Mouse (Mus musculus) midbrain, embryonic 15.5 days (tissue): ENCODE measurements around the gene Wdr72. TPM values are rescaled to one million over a fixed set of nuclear protein-coding genes. Genes with fewer than 3 reads are reported as not detected.
A peak's percentile ranks its signal among the peaks of the same experiment; 100 is the strongest.

Source experiments
- ATAC-seq: fragments of 200-750 bp; cut with Nextera tagmentation; replicated peaks from 2 replicates; pipeline ENCODE4 v1.8.0; 2017; ENCODE audit warnings: moderate TSS enrichment
- H3K27ac ChIP-seq: fragments of 300-500 bp; sonication (generic); 2 replicates; pipeline ENCODE4 v1.5.1; 2015; ENCODE audit warnings: mild to moderate bottlenecking, inconsistent platforms
- H3K27me3 ChIP-seq: fragments of 300-500 bp; sonication (generic); replicated peaks from 2 replicates; pipeline ENCODE4 v1.6.1; 2015; ENCODE audit warnings: inconsistent platforms
- H3K36me3 ChIP-seq: fragments of 300-500 bp; sonication (generic); replicated peaks from 2 replicates; pipeline ENCODE4 v1.6.1; 2015; ENCODE audit warnings: inconsistent platforms
- H3K4me1 ChIP-seq: fragments of 300-500 bp; sonication (generic); 2 replicates; pipeline ENCODE4 v1.6.1; 2015; ENCODE audit warnings: inconsistent platforms
- H3K4me2 ChIP-seq: fragments of 300-500 bp; sonication (generic); 2 replicates; pipeline ENCODE4 v1.6.1; 2015; ENCODE audit warnings: inconsistent platforms, mild to moderate bottlenecking, moderate library complexity
- H3K4me3 ChIP-seq: fragments of 300-500 bp; sonication (generic); 2 replicates; pipeline ENCODE4 v1.5.1; 2015; ENCODE audit warnings: mild to moderate bottlenecking, inconsistent platforms
- H3K9ac ChIP-seq: fragments of 300-500 bp; sonication (generic); 2 replicates; pipeline ENCODE4 v1.6.1; 2015; ENCODE audit warnings: mild to moderate bottlenecking, inconsistent platforms
- H3K9me3 ChIP-seq: fragments of 300-500 bp; sonication (generic); 2 replicates; pipeline ENCODE4 v1.6.1; 2016; ENCODE audit warnings: inconsistent platforms
- WGBS: fragments of 180-500 bp; shearing (Covaris S2); methylation state at CpG from one replicate; pipeline ENCODE4 v1.1.7; 2015; ENCODE audit warnings: mixed read lengths; 5-methylcytosine and 5-hydroxymethylcytosine counted together
- polyA plus RNA-seq: library from polyadenylated mRNA; unstranded; fragments of >200 nt; fragmentation: Nextera tagmentation; extraction: Ambion mirVana; gene quantifications from 2 replicates; pipeline ENCODE4 v1.2.1, GENCODE M21; 2015

Gene Wdr72
- polyA plus RNA-seq, 1 experiment from 2014 or later, result 0.35 TPM

GRCm38 (mm10) chr9:74142705-74143104, 32.5 kb downstream of the Wdr72 start:
- Histone ChIP-seq H3K4me1 (no peaks in the 10 kb centered on the region), H3K9me3 (no peaks in the 10 kb centered on the region), H3K4me2 (no peak overlapping the region), H3K27ac (no peak overlapping the region), H3K36me3 (no peaks in the 10 kb centered on the region), H3K4me3 (no peak overlapping the region), H3K9ac (no peak overlapping the region), H3K27me3 (no peaks in the 10 kb centered on the region)
- 33% methylated on average over 2 of the region's 2 CpGs for WGBS
- no peak for ATAC-seq

- Histone ChIP-seq H3K27ac (no peak overlapping the region), H3K4me1 (0 out of 2 replicates have a peak, but pooled peaks cover 8% of the 10 kb centered on the region), H3K4me2 (no peak overlapping the region), H3K36me3 (no peaks in the 10 kb centered on the region), H3K27me3 (no peaks in the 10 kb centered on the region), H3K9ac (no peak overlapping the region), H3K9me3 (no peaks in the 10 kb centered on the region), H3K4me3 (no peak overlapping the region)
- 96% methylated on average over 4 of the region's 4 CpGs for WGBS
- ATAC-seq, result no peak
Observed at GRCm38 (mm10) chr9:74145203-74145602, 35.0 kb downstream of the Wdr72 start.

GRCm38 (mm10) chr9:74148306-74148705, 38.1 kb downstream of the Wdr72 start:
- ATAC-seq, result no peak
- Histone ChIP-seq H3K27ac (no peak overlapping the region), H3K27me3 (no peaks in the 10 kb centered on the region), H3K4me3 (no peak overlapping the region), H3K36me3 (no peaks in the 10 kb centered on the region), H3K9me3 (no peaks in the 10 kb centered on the region), H3K4me2 (no peak overlapping the region), H3K4me1 (0 out of 2 replicates have a peak, but pooled peaks cover 8% of the 10 kb centered on the region), H3K9ac (no peak overlapping the region)
- 16% methylated on average over 8 of the region's 8 CpGs for WGBS

- 47% methylated on average over 11 of the region's 11 CpGs for WGBS
- Histone ChIP-seq H3K4me2 (no peak overlapping the region), H3K36me3 (no peaks in the 10 kb centered on the region), H3K9me3 (no peaks in the 10 kb centered on the region), H3K4me3 (no peak overlapping the region), H3K27ac (no peak overlapping the region), H3K27me3 (no peaks in the 10 kb centered on the region), H3K4me1 (no peaks in the 10 kb centered on the region), H3K9ac (no peak overlapping the region)
- ATAC-seq, result no peak
Observed at GRCm38 (mm10) chr9:74160361-74160933, 50.3 kb downstream of the Wdr72 start.

- no peaks in the 10 kb centered on the region for H3K27me3 ChIP-seq
- H3K36me3 ChIP-seq, result no peaks in the 10 kb centered on the region
- ATAC-seq, result no peak
- H3K9me3 ChIP-seq, result no peaks in the 10 kb centered on the region
- H3K4me1 ChIP-seq, result 0 out of 2 replicates have a peak, but pooled peaks cover 4% of the 10 kb centered on the region
- WGBS, result 86% methylated on average over 2 of the region's 2 CpGs
- no peak overlapping the region for H3K4me2 ChIP-seq
- H3K4me3 ChIP-seq, result no peak overlapping the region
- H3K9ac ChIP-seq, result no peak overlapping the region
- no peak overlapping the region for H3K27ac ChIP-seq
Observed at GRCm38 (mm10) chr9:74165697-74166096, 55.5 kb downstream of the Wdr72 start.

- peak; percentile 58; the same call in 1 of the 2 replicates for ATAC-seq
Observed at GRCm38 (mm10) chr9:74169904-74170303, 59.7 kb downstream of the Wdr72 start.

GRCm38 (mm10) chr9:74186748-74187400, 76.7 kb downstream of the Wdr72 start:
- H3K4me2 ChIP-seq, result peak overlapping the region; percentile 44
- peaks cover 30% of the 10 kb centered on the region for H3K27me3 ChIP-seq
- H3K27ac ChIP-seq, result no peak overlapping the region; the same call in 1 of the 2 replicates
- no peaks in the 10 kb centered on the region for H3K36me3 ChIP-seq
- H3K9me3 ChIP-seq, result no peaks in the 10 kb centered on the region
- H3K9ac ChIP-seq, result no peak overlapping the region
- peaks cover 14% of the 10 kb centered on the region for H3K4me1 ChIP-seq
- WGBS, result 3% methylated on average over 16 of the region's 16 CpGs
- peak overlapping the region; percentile 13; the same call in 1 of the 2 replicates for H3K4me3 ChIP-seq
- ATAC-seq, result peak; percentile 90

More at GRCm38 (mm10) chr9:74169904-74170303, 59.7 kb downstream of the Wdr72 start:
- no peaks in the 10 kb centered on the region for H3K36me3 ChIP-seq
- H3K4me2 ChIP-seq, result no peak overlapping the region
- H3K9ac ChIP-seq, result no peak overlapping the region
- WGBS, result 50% methylated on average over 6 of the region's 6 CpGs
- no peaks in the 10 kb centered on the region for H3K9me3 ChIP-seq
- H3K4me1 ChIP-seq, result 0 out of 2 replicates have a peak, but pooled peaks cover 4% of the 10 kb centered on the region
- H3K4me3 ChIP-seq, result no peak overlapping the region
- no peak overlapping the region for H3K27ac ChIP-seq
- H3K27me3 ChIP-seq, result no peaks in the 10 kb centered on the region

GRCm38 (mm10) chr9:74187401-74188029, 77.4 kb downstream of the Wdr72 start:
- Histone ChIP-seq H3K36me3 (no peaks in the 10 kb centered on the region), H3K27ac (no peak overlapping the region; the same call in 1 of the 2 replicates), H3K4me1 (peaks cover 14% of the 10 kb centered on the region), H3K9ac (no peak overlapping the region), H3K9me3 (no peaks in the 10 kb centered on the region), H3K4me2 (peak overlapping the region; percentile 44), H3K4me3 (0 out of 2 replicates have a peak overlapping the region, but pooled peaks have one; percentile 13), H3K27me3 (peaks cover 32% of the 10 kb centered on the region)
- peak; percentile 63 for ATAC-seq
- 11% methylated on average over 8 of the region's 8 CpGs for WGBS

- Histone ChIP-seq H3K27ac (no peak overlapping the region), H3K27me3 (peaks cover 22% of the 10 kb centered on the region), H3K36me3 (no peaks in the 10 kb centered on the region), H3K4me2 (no peak overlapping the region), H3K4me3 (no peak overlapping the region), H3K4me1 (no peaks in the 10 kb centered on the region), H3K9me3 (no peaks in the 10 kb centered on the region), H3K9ac (no peak overlapping the region)
- WGBS, result 41% methylated on average over 2 of the region's 2 CpGs
- ATAC-seq, result no peak
Observed at GRCm38 (mm10) chr9:74194898-74195297, 84.7 kb downstream of the Wdr72 start.

GRCm38 (mm10) chr9:74228272-74228671, 118.1 kb downstream of the Wdr72 start:
- no peak for ATAC-seq
- WGBS, result 78% methylated on average over 6 of the region's 6 CpGs
- no peak overlapping the region for H3K4me3 ChIP-seq
- no peaks in the 10 kb centered on the region for H3K36me3 ChIP-seq
- no peak overlapping the region for H3K27ac ChIP-seq
- no peak overlapping the region for H3K4me2 ChIP-seq
- no peaks in the 10 kb centered on the region for H3K27me3 ChIP-seq
- H3K9ac ChIP-seq, result no peak overlapping the region
- no peaks in the 10 kb centered on the region for H3K9me3 ChIP-seq
- no peaks in the 10 kb centered on the region for H3K4me1 ChIP-seq

- Histone ChIP-seq H3K27ac (no peak overlapping the region), H3K9ac (no peak overlapping the region), H3K9me3 (no peaks in the 10 kb centered on the region), H3K4me2 (no peak overlapping the region), H3K27me3 (no peaks in the 10 kb centered on the region), H3K4me1 (no peaks in the 10 kb centered on the region), H3K4me3 (no peak overlapping the region), H3K36me3 (no peaks in the 10 kb centered on the region)
- no peak for ATAC-seq
- 70% methylated on average over 5 of the region's 5 CpGs for WGBS
Observed at GRCm38 (mm10) chr9:74241292-74241691, 131.1 kb downstream of the Wdr72 start.

GRCm38 (mm10) chr9:74248084-74248483, 137.9 kb downstream of the Wdr72 start:
- Histone ChIP-seq H3K36me3 (no peaks in the 10 kb centered on the region), H3K27ac (no peak overlapping the region), H3K27me3 (no peaks in the 10 kb centered on the region), H3K4me1 (no peaks in the 10 kb centered on the region), H3K4me2 (no peak overlapping the region), H3K9me3 (no peaks in the 10 kb centered on the region), H3K4me3 (no peak overlapping the region), H3K9ac (no peak overlapping the region)
- 80% methylated on average over 4 of the region's 4 CpGs for WGBS
- ATAC-seq, result no peak
